ENCODE assay signal across 8 mouse cellular contexts in the genomic region with DNA sequence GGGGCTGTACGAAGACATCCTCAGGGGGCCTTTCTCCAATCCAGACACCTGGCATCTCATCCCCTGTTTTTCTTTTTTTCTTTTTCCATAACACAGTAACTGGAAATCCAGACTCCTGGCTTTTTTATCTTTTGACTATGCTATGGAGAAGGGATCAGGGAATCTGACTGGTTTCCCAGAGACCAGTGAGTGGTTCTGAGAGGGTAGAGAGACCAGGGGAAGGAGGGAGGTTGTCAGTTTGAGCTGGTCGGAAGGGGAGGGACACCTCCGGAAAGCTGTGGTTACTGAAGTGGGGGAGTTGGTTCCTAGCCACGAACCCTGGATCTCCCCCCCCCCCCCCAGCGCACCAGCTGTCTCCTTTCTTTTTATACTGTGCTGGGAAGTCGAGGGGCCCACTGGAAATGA. TPM values are rescaled to one million over a fixed set of nuclear protein-coding genes. Genes with fewer than 3 reads are reported as not detected.
DNase-seq lines count a peak whose midpoint lies in the region; ATAC-seq and TF ChIP-seq lines count a peak whose summit lies in the region.

No protein-coding gene starts in this region.

- peaks cover 49% of the 10 kb centered on the region for H3K36me3 ChIP-seq in G1E (replicated peaks)
- no peaks in the 10 kb centered on the region for H3K36me3 ChIP-seq in hindbrain, embryonic 15.5 days
- H3K36me3 ChIP-seq in lung, embryonic 14.5 days (ENCODE audit: insufficient read depth): peaks cover 32% of the 10 kb centered on the region
- H3K36me3 ChIP-seq in splenic B cell, adult 2 months (ENCODE audit: control insufficient read depth, insufficient read depth, low read length, poor library complexity, severe bottlenecking): peaks cover 3% of the 10 kb centered on the region

- peak overlapping the region; percentile 96 for H3K27ac ChIP-seq in embryonic fibroblast, embryonic 13.5 days (ENCODE audit: insufficient read depth, low read length)
- peak overlapping the region; percentile 96 for H3K27ac ChIP-seq in hindbrain, embryonic 15.5 days (replicated peaks)
- peak overlapping the region; percentile 99 for H3K27ac ChIP-seq in lung, embryonic 14.5 days (ENCODE audit: low read depth)

- peak; percentile 24; the same call in 1 of the 2 replicates for TF ChIP-seq POLR2A in embryonic fibroblast, embryonic 13.5 days (IDR thresholded peaks at IDR 0.05; ENCODE audit: low read depth, low read length)

- H3K4me3 ChIP-seq in G1E (ENCODE audit: low read depth, low read length): peak overlapping the region; percentile 91
- H3K4me3 ChIP-seq in embryonic fibroblast, embryonic 13.5 days (ENCODE audit: insufficient read depth, low read length): peak overlapping the region; percentile 72
- H3K4me3 ChIP-seq in hindbrain, embryonic 15.5 days: peak overlapping the region; percentile 92
- H3K4me3 ChIP-seq in lung, embryonic 14.5 days (ENCODE audit: low read depth, low read length): peak overlapping the region; percentile 91

- peaks cover 6% of the 10 kb centered on the region; the same call in 1 of the 2 replicates for H3K27me3 ChIP-seq in G1E (ENCODE audit: insufficient read depth, low read length)
- no peaks in the 10 kb centered on the region for H3K27me3 ChIP-seq in hindbrain, embryonic 15.5 days
- no peaks in the 10 kb centered on the region for H3K27me3 ChIP-seq in lung, embryonic 14.5 days (ENCODE audit: insufficient read depth, low read length)
- H3K27me3 ChIP-seq in splenic B cell, adult 2 months (ENCODE audit: control insufficient read depth, insufficient read depth, low read length, poor library complexity, severe bottlenecking): no peaks in the 10 kb centered on the region

- H3K9ac ChIP-seq in hindbrain, embryonic 15.5 days: peak overlapping the region; percentile 97
- peak overlapping the region; percentile 98 for H3K9ac ChIP-seq in lung, embryonic 14.5 days

- peak; percentile 37 for DNase-seq in adrenal gland, postnatal 10 days
- DNase-seq in adrenal gland, postnatal 4 days (ENCODE audit: low spot score in 2 of 2): no peak
- DNase-seq in G1E (ENCODE audit: low spot score): peak; percentile 40
- peak; percentile 74 for DNase-seq in lung, embryonic 14.5 days
- peak; percentile 35 for DNase-seq in splenic B cell, adult 2 months (ENCODE audit: low read depth, low spot score)
- DNase-seq in layer of hippocampus, postnatal 14 days (ENCODE audit: low spot score in 2 of 2): no peak

- H3K4me1 ChIP-seq in G1E (ENCODE audit: insufficient read depth, low read depth, low read length): peaks cover 86% of the 10 kb centered on the region
- peaks cover 14% of the 10 kb centered on the region; the same call in 1 of the 2 replicates for H3K4me1 ChIP-seq in embryonic fibroblast, embryonic 13.5 days (ENCODE audit: control insufficient read depth, insufficient read depth, low read length)
- H3K4me1 ChIP-seq in hindbrain, embryonic 15.5 days (replicated peaks): peaks cover 55% of the 10 kb centered on the region
- peaks cover 22% of the 10 kb centered on the region for H3K4me1 ChIP-seq in lung, embryonic 14.5 days (ENCODE audit: insufficient read depth)

- peak overlapping the region; percentile 96 for H3K4me2 ChIP-seq in hindbrain, embryonic 15.5 days
- peak overlapping the region; percentile 86 for H3K4me2 ChIP-seq in lung, embryonic 14.5 days

- 0% methylated on average over 5 of the region's 6 CpGs for WGBS in hindbrain, embryonic 15.5 days
- 0% methylated on average over 6 of the region's 6 CpGs for WGBS in lung, embryonic 14.5 days

- no peak for ATAC-seq in G1E (ENCODE audit: extremely low read depth, insufficient number of reproducible peaks, low FRiP score, poor library complexity, severe bottlenecking)
- ATAC-seq in hindbrain, embryonic 15.5 days (ENCODE audit: low FRiP score, low read depth): peak; percentile 43
- ATAC-seq in lung, embryonic 14.5 days (ENCODE audit: insufficient read depth): peak; percentile 53

- H3K9me3 ChIP-seq in G1E (replicated peaks): no peaks in the 10 kb centered on the region
- H3K9me3 ChIP-seq in hindbrain, embryonic 15.5 days: no peaks in the 10 kb centered on the region
- no peaks in the 10 kb centered on the region for H3K9me3 ChIP-seq in lung, embryonic 14.5 days (ENCODE audit: low read depth, low read length)

- TF ChIP-seq CTCF in G1E (IDR thresholded peaks at IDR 0.05; ENCODE audit: low read depth, low read length): no peak
- TF ChIP-seq CTCF in embryonic fibroblast, embryonic 13.5 days (IDR thresholded peaks at IDR 0.05; ENCODE audit: borderline replicate concordance, insufficient read depth, low read length): no peak
- TF ChIP-seq CTCF in lung, embryonic 14.5 days (IDR thresholded peaks at IDR 0.05; ENCODE audit: low read depth): no peak

RNA-seq across cellular contexts. Expression of a gene that starts 17.2 kb away (rescaled TPM):
- total RNA-seq in adrenal gland, postnatal 10 days (2021): 10 to 100 TPM; 51.4 to 71.5 TPM
- total RNA-seq in adrenal gland, postnatal 4 days (2021): 10 to 100 TPM; 65.7 to 77.0 TPM
- total RNA-seq in G1E (2014; fragmentation: Nextera tagmentation) (170 and 181 TPM in 2 replicates), G1E (2017) (64.2 and 66.2 TPM in 2 replicates)
- 277 and 291 TPM in 2 replicates for polyA plus RNA-seq in G1E (2012)
- 174 and 210 TPM in 2 replicates for polyA plus RNA-seq in embryonic fibroblast, embryonic 13.5 days (2011; ENCODE audit: insufficient read length, low read depth, missing spikeins)
- 121 and 129 TPM in 2 replicates for polyA plus RNA-seq in hindbrain, embryonic 15.5 days (2015; fragmentation: Nextera tagmentation; extraction: Ambion mirVana)
- 115 and 127 TPM in 2 replicates for polyA plus RNA-seq in lung, embryonic 14.5 days (2014; fragmentation: Nextera tagmentation; extraction: Ambion mirVana)
- total RNA-seq in layer of hippocampus, postnatal 14 days (2021): 100 to 1,000 TPM; 258 to 259 TPM

RNA-seq across cellular contexts. Expression of a gene that starts 30.0 kb away (rescaled TPM):
- total RNA-seq in adrenal gland, postnatal 10 days (2021): not detected
- not detected for total RNA-seq in adrenal gland, postnatal 4 days (2021)
- not detected in 2 replicates for total RNA-seq in G1E (2014; fragmentation: Nextera tagmentation)
- total RNA-seq in G1E (2017): 0.12 TPM in 1 of 2 replicates, not detected in the other
- not detected in 2 replicates for polyA plus RNA-seq in G1E (2012)
- polyA plus RNA-seq in embryonic fibroblast, embryonic 13.5 days (2011; ENCODE audit: insufficient read length, low read depth, missing spikeins): not detected in 2 replicates
- not detected in 2 replicates for polyA plus RNA-seq in hindbrain, embryonic 15.5 days (2015; fragmentation: Nextera tagmentation; extraction: Ambion mirVana)
- polyA plus RNA-seq in lung, embryonic 14.5 days (2014; fragmentation: Nextera tagmentation; extraction: Ambion mirVana): not detected in 2 replicates
- total RNA-seq in layer of hippocampus, postnatal 14 days (2021): not detected

RNA-seq across cellular contexts. Expression of a gene that starts 47.3 kb away (rescaled TPM):
- 100 to 1,000 TPM; 221 to 247 TPM for total RNA-seq in adrenal gland, postnatal 10 days (2021)
- total RNA-seq in adrenal gland, postnatal 4 days (2021): 100 to 1,000 TPM; 240 to 260 TPM
- total RNA-seq in G1E (2014; fragmentation: Nextera tagmentation): 269 and 289 TPM in 2 replicates
- 132 and 134 TPM in 2 replicates for total RNA-seq in G1E (2017)
- 123 and 280 TPM in 2 replicates for polyA plus RNA-seq in G1E (2012)
- 218 and 298 TPM in 2 replicates for polyA plus RNA-seq in embryonic fibroblast, embryonic 13.5 days (2011; ENCODE audit: insufficient read length, low read depth, missing spikeins)
- polyA plus RNA-seq in hindbrain, embryonic 15.5 days (2015; fragmentation: Nextera tagmentation; extraction: Ambion mirVana): 146 and 149 TPM in 2 replicates
- polyA plus RNA-seq in lung, embryonic 14.5 days (2014; fragmentation: Nextera tagmentation; extraction: Ambion mirVana): 278 and 285 TPM in 2 replicates
- total RNA-seq in layer of hippocampus, postnatal 14 days (2021): 100 to 1,000 TPM; 110 to 120 TPM

Comparison
In these comparisons a context has a peak if more than half of its experiments do, and no peak if none do; other contexts are left out.
1. DNase-seq: peak in adrenal gland, postnatal 10 days (single experiment), G1E (single experiment), lung, embryonic 14.5 days (single experiment) and splenic B cell, adult 2 months (single experiment); none in adrenal gland, postnatal 4 days (0 of 2) and layer of hippocampus, postnatal 14 days (0 of 2).
2. Peak in every context shown above with its lines, with median percentiles within 50 percentile points of each other: H3K4me3 ChIP-seq and H3K27ac ChIP-seq.